Mouse (Mus musculus) ES-E14 (cell line): Measurements from ENCODE around the gene U2surp.

Source experiments
- HCFC1 ChIP-seq: IDR thresholded peaks from 2 replicates; pipeline ENCODE4 v1.6.1; 2012; ENCODE audit warnings: low read length, inconsistent platforms, borderline replicate concordance; ENCODE audit not compliant: insufficient read depth
- ZC3H11A ChIP-seq: IDR thresholded peaks from 2 replicates; pipeline ENCODE4 v1.6.1; 2012; ENCODE audit warnings: low read depth, mild to moderate bottlenecking, inconsistent platforms, low read length, borderline replicate concordance

DNA sequence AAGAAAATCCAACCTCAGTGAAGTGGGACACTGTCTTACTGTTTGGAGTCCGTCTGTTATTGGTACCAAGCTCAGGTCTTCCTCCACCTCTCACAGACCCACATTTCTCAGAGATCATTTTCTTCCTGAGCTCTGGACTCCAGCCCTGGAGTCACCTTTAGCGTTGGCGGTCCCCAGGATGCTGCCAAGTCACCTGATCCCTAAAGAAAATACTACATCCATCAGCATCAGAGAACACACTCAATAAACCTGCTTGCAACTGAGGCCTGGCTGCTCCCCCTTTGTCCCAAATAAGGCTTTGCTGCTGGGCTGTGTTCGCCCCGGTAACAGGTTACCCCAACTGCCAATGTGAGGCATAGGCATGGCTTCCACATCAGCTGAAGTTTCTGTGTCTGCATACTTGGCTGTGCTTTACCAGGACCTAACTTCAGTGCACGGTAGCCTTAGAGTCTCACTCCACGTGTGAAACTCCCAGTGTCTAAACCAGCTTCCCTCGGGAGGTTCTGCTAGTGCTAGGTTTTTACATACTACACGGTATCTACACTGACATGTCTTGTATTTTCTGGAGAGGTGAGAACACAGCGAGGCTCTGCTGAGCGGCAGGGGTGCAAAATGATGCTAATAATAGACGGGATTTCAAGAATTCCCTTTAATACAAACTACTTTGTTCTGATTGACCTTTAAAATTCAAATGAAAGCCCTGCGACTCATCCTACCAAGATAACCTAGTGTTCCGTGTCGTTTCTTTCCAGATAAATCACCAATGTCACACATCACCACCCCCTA is 38.0 kb upstream of the U2surp start:
- TF ChIP-seq ZC3H11A: no peak
- TF ChIP-seq HCFC1: no peak
